Mouse (Mus musculus): ENCODE measurements at regions not wholly inside any gene's neighbourhood (a gene's known extent, or its start where the extent isn't known, plus 50 kb on each side); places are given as distances from the start of the nearest gene placed in this dataset.

GRCm38 (mm10) chr15:94049638-94050273 lies 415.5 kb downstream of the Adamts20 start:
- DNase-seq (ENCODE audit: low read depth, low spot score): no peak

DNA sequence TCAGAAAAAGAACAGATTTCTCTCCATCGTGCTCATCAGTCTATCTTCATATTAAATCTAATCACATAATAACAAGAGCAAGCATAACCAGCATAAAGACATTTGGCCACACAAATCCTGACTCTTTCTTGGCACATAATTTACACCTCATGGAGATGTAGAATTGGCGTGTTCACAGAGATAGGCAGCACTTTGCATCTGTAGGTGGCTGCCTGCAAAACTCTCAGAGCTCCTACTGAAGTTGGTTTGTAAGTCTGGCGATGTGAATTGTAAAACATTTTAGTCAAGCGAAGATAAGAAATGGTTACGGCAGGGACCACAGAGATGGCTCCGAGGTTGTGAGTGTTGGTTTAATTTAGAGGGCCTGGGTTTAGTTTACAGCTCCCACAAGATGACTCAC lies 419.0 kb downstream of the Adamts20 start:
- no peak for DNase-seq (ENCODE audit: low read depth, low spot score)

- DNase-seq (ENCODE audit: low read depth, low spot score): no peak
Measured at GRCm38 (mm10) chr15:94045131-94045756, 420.0 kb downstream of the Adamts20 start.

- DNase-seq (ENCODE audit: low read depth, low spot score): no peak
Measured at GRCm38 (mm10) chr15:94032957-94033356, 432.3 kb downstream of the Adamts20 start.

- no peak for DNase-seq (ENCODE audit: low read depth, low spot score)
Measured at GRCm38 (mm10) chr15:94025996-94026696, 430.5 kb upstream of the Prickle1 start.

- DNase-seq (ENCODE audit: low read depth, low spot score): no peak
Measured at GRCm38 (mm10) chr15:94025239-94025971, 429.7 kb upstream of the Prickle1 start.

DNA sequence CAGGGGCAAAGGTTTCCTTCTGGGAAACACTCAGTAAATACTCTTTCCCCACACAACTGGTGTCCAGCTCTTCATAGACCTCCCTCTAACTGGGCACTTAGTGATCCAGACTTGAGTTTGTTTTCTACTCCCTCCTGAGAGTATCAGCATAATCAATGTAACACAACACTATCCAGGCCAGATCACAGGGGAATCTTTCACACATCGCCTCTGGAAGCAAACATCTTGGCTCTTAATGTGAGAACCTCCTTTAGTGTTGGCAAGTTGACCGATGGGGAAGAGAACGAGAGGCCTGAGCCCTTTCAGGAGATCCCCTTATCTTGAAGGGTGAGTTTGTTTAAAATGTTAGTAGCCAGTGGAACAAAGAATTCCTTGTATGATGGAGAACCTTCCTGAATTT lies 429.1 kb upstream of the Prickle1 start:
- DNase-seq (ENCODE audit: low read depth, low spot score): no peak

- DNase-seq (ENCODE audit: low read depth, low spot score): no peak
Measured at GRCm38 (mm10) chr15:94024126-94024730, 428.5 kb upstream of the Prickle1 start.

DNA sequence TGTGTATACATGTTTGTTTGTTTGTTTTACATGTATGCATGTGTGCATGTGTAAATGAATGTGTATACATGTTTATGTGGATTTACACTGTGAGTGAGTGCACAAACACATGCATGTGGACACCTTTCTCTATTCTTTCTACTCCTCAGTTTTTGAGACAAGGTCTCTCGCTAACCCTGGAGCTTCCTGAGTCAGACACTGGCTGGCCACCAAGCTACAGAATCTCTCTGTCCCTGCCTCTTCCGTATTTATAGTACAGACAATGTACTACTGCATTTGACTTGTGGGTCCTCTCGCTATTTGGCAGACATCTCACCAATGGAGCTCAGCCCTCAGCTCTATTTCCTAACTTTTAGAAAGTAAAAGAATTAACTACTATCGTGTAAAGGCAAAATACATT lies 427.8 kb upstream of the Prickle1 start:
- DNase-seq (ENCODE audit: low read depth, low spot score): no peak

DNA sequence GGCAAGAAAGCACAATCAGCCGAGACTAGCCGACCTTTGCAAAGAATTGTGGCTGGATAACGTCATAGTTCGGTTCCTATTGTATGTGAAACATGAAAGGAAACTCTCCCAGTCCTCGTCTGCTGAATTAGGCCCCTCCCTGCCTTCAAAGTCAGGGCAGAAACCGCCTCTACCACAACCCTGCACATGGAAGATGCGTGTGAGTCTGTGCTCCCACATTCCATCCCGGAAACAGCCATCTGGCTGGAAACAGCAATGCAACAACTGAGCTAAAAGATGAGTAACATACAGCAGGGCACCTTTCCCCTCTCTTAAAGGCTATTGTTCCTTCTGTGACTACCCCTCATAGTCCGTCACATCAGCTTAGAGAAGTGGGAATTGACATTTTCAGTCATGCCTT lies 422.1 kb upstream of the Prickle1 start:
- no peak for DNase-seq (ENCODE audit: low read depth, low spot score)

DNA sequence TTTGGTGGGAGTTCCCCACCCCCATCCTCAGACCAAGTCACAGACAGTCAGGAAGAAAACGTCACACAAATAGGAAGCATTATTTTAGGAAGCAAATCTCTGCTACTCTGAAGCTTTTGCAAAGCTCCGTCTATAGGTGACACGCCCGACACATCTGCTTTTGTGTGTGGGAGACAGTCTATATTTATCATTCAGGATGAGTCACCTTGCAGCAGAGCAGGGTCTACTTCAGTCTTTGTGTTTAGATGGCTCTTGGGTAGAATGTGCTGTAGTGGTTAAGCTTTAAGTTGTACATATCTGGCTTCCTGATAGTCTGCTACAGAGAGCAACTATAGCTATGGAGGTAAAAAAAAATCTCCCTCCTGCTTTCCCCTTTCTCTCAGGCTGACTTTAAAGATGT lies 415.8 kb upstream of the Prickle1 start:
- DNase-seq (ENCODE audit: low read depth, low spot score): no peak

DNA sequence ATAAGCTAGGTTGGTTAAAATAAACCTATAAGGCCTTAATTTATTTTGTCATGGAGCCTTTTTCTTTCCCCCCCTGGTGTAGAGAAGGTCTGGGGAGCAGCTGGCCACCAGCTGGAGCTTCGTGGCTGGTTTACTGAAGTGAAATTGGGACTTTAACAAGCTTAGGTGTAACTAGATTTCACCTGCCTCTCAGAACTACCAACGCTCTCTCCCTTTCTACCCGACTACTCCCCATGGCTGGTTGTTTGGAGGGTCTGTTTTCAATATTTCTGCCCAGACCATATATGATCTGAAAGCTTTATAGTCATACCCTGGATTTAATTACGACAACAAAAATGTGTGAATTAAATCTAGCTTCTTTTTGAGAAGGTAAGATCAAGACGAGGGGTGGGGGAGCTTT lies 410.4 kb upstream of the Prickle1 start:
- no peak for DNase-seq (ENCODE audit: low read depth, low spot score)

DNA sequence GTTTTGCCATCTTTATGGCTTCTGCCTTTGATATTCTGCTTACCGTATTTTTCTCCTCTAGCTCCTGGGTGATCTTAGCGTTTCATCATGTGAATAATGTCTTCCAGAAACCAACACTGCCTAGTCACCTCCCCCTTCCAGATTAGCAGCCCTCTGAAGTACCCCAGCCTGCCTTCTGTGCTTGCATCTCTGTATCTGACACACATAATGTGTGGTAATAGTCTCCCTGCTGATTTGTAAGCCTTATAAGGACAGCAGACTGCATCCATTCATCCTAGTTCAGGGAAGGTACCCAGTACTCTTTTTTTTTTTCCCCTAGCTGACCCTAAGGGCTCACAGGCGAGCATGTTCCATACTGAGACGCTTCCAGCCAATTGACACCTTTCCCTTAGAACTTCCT lies 409.2 kb upstream of the Prickle1 start:
- no peak for DNase-seq (ENCODE audit: low read depth, low spot score)

- DNase-seq (ENCODE audit: low read depth, low spot score): no peak
Measured at GRCm38 (mm10) chr15:94003145-94003544, 407.5 kb upstream of the Prickle1 start.

GRCm38 (mm10) chr15:93994542-93994941 lies 398.9 kb upstream of the Prickle1 start:
- DNase-seq (ENCODE audit: low read depth, low spot score): no peak

GRCm38 (mm10) chr15:93990139-93990538 lies 394.4 kb upstream of the Prickle1 start:
- DNase-seq (ENCODE audit: low read depth, low spot score): no peak

DNA sequence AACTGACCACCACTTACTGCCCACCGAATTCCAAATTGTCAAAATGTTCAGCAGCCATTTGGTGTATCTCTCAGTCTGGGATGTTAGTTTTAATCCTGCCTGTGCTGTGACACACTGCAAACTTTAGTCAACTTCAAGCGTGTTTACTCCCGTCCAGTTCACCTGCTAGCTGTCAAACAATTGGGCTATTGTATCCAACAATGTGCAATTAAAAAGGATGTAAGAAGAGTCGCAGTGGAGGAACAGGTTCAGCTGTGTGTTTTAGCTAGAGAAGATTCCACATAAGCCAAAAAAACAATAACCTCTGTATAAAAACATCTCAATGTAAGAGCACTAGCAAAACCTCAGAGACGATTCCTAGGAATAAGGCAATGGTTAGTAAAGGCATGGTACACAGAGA lies 392.7 kb upstream of the Prickle1 start:
- no peak for DNase-seq (ENCODE audit: low read depth, low spot score)

DNA sequence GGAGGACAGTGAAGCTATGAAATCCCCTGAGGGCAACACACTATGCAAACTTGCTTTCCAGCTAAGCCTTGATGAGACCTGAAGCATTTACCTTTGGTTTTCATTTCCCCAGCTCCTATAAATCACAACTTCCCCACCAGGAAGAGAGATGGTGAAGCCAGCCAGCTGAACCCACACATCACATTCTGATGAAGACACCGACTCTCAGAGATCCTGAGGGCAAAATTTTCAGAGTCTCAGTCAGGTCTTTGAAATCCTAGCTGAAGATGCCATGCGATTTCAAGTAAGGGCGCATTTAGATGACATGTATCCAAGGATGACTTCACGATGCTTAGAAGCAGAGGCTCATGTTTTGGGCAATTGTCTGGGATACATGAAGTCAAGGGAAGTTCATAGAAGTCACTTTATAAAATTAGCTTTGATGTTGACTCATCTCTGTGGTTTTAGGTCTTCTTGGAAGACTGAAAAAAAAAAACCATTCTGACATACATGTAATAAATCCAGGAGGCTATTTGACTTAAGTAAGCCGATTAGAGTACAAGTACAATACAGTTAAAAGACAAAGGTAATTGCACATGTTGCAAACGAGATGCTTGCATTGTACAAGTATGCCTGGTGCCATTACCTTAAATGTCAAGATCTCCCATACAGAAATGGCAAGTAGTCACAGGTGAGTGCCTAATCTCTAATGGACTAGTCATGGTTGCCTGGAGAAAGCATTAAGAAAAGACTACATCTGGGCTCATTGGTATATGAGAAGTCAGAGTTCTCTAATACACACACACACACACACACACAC lies 391.1 kb upstream of the Prickle1 start:
- no peak for DNase-seq (ENCODE audit: low read depth, low spot score)

DNA sequence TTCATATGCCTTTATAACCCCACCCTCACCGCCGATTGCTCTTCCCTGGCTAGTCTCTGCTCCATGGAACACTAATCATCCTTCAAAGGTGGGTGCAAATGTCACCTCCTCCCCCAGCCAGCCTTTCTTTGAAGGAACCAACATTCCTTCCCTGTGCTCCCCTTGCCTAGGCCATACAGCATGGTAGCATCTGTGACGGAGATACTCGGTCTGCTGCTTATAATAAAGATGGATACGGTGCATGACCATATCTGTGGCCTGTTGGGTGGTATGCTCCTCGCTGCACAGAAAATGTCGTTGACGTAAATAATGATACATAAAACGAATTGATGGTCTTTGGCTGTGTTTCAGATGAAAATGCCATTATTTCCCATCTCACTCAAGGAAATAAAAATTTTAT lies 386.4 kb upstream of the Prickle1 start:
- DNase-seq (ENCODE audit: low read depth, low spot score): no peak

GRCm38 (mm10) chr15:93977494-93977893 lies 381.8 kb upstream of the Prickle1 start:
- no peak for DNase-seq (ENCODE audit: low read depth, low spot score)

DNA sequence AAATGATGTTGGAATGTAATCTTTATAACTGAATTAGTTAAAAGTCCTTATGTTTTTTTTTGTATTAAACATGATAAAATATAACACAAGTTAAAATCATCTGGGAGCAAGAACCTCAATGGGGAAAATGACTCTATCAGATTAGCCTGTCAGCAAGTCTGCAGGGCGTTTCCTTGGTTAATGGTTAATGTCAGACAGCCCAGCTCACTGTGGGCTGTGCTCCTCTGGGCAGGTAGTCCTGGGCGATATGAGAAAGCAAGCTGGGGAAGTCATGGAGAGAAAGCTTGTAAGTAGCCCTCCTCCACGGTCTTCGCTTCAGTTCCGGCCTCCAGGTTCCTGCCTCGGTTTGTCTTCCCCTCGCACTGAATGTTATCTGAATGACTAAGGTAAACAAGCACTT lies 379.0 kb upstream of the Prickle1 start:
- DNase-seq (ENCODE audit: low read depth, low spot score): no peak

All from retina, adult 2 months (tissue).